25 mouse cellular contexts compared by ENCODE assay signal in genomic region chr13:84151300-84151699, GRCm38 (mm10).
"Had no signal": no experiment of that assay in that cellular context is flagged by ENCODE, and none has a peak within 500 bp of the region (broad histone marks: within the 10 kb centered on the region; RNA-seq: fewer than 3 reads in every experiment).

No protein-coding gene starts in this region.

- H3K27me3 ChIP-seq: heart, embryonic 12.5 days; hindbrain, embryonic 12.5 days; intestine, embryonic 15.5 days; limb, embryonic 12.5 days had no signal

- DNase-seq: gastrocnemius, adult 2 months; gastrocnemius, postnatal 10 days; gastrocnemius, postnatal 25 days; heart, adult 18-20 months; heart, postnatal 10 days; heart, postnatal 4 days; kidney, adult 18-20 months; kidney, adult 8-10 months; kidney, postnatal 10 days; kidney, postnatal 25 days; kidney, postnatal 4 days; liver had no signal

- H3K4me1 ChIP-seq: heart, embryonic 10.5 days; heart, embryonic 12.5 days; hindbrain, embryonic 10.5 days; hindbrain, embryonic 12.5 days; intestine, embryonic 15.5 days; limb, embryonic 10.5 days; limb, embryonic 12.5 days had no signal

- ATAC-seq: hindbrain, embryonic 16.5 days; inflammation-experienced regulatory T-cells, adult 6 months; intestine, embryonic 15.5 days; intestine, postnatal 0 days had no signal

- H3K4me3 ChIP-seq: gastrocnemius, adult 2 months; heart, embryonic 10.5 days; heart, embryonic 12.5 days; hindbrain, embryonic 10.5 days; hindbrain, embryonic 12.5 days; intestine, embryonic 15.5 days; layer of hippocampus, adult 2 months; left cerebral cortex, adult 2 months; limb, embryonic 10.5 days; limb, embryonic 12.5 days had no signal

- H3K4me2 ChIP-seq: heart, embryonic 12.5 days; hindbrain, embryonic 12.5 days; hindbrain, embryonic 14.5 days; intestine, embryonic 15.5 days; limb, embryonic 12.5 days had no signal

- H3K36me3 ChIP-seq: heart, embryonic 10.5 days; heart, embryonic 12.5 days; hindbrain, embryonic 10.5 days; hindbrain, embryonic 12.5 days; intestine, embryonic 15.5 days; limb, embryonic 10.5 days; limb, embryonic 12.5 days had no signal

- H3K27ac ChIP-seq: gastrocnemius, adult 2 months; heart, embryonic 10.5 days; hindbrain, embryonic 10.5 days; hindbrain, embryonic 12.5 days; hindbrain, embryonic 14.5 days; intestine, embryonic 15.5 days; layer of hippocampus, adult 2 months; left cerebral cortex, adult 2 months; limb, embryonic 10.5 days; limb, embryonic 12.5 days had no signal

- H3K9ac ChIP-seq: heart, embryonic 12.5 days; hindbrain, embryonic 12.5 days; hindbrain, embryonic 14.5 days; intestine, embryonic 15.5 days; limb, embryonic 12.5 days had no signal

- H3K9me3 ChIP-seq: heart, embryonic 10.5 days; heart, embryonic 12.5 days; hindbrain, embryonic 10.5 days; hindbrain, embryonic 12.5 days; intestine, embryonic 15.5 days; limb, embryonic 10.5 days; limb, embryonic 12.5 days had no signal
